Mouse (Mus musculus) bone marrow, adult 2 months (tissue): ENCODE results near the gene Dync1i2. TPM values are rescaled to one million over a fixed set of nuclear protein-coding genes. Genes with fewer than 3 reads are reported as not detected.

Experiments
- H3K27ac ChIP-seq: fragments of 200-500 bp; 2 replicates; pipeline ENCODE4 v1.5.1; 2012; ENCODE audit warnings: low read depth, mild to moderate bottlenecking, control low read depth, inconsistent platforms, low read length; ENCODE audit not compliant: control insufficient read depth, poor library complexity, insufficient read depth
- H3K4me1 ChIP-seq: fragments of 200-500 bp; 2 replicates; pipeline ENCODE4 v1.6.1; 2011; ENCODE audit warnings: low read length; ENCODE audit not compliant: control insufficient read depth, insufficient read depth
- H3K4me3 ChIP-seq: fragments of 200-500 bp; replicated peaks from 2 replicates; pipeline ENCODE3; 2011; ENCODE audit warnings: mild to moderate bottlenecking, low read depth, low read length, control low read depth; ENCODE audit not compliant: control insufficient read depth
- CTCF ChIP-seq: fragments of 200-500 bp; IDR thresholded peaks from 2 replicates; pipeline ENCODE4 v1.5.1; 2011; ENCODE audit warnings: low read length, control low read depth; ENCODE audit not compliant: control insufficient read depth, insufficient read depth
- POLR2A ChIP-seq: fragments of 200-500 bp; IDR thresholded peaks from 2 replicates; pipeline ENCODE4 v1.6.1; 2011; ENCODE audit warnings: low read depth, mild to moderate bottlenecking, control low read depth, low read length, borderline replicate concordance; ENCODE audit not compliant: control insufficient read depth
- whole genome bisulfite sequencing: fragments of 180-500 bp; shearing (Covaris S2); methylation state at CpG from one replicate; pipeline ENCODE4 v1.1.7; 2018; 5-methylcytosine and 5-hydroxymethylcytosine counted together
- polyA plus RNA-seq: library from polyadenylated mRNA; stranded (reverse); fragments of >200 nt; gene quantifications from 2 replicates; pipeline ENCODE4 v1.2.4, GENCODE M21; 2011; ENCODE audit warnings: low replicate concordance; ENCODE audit not compliant: missing spikeins, insufficient read depth, insufficient read length

Gene Dync1i2
- polyA plus RNA-seq, 1 experiment: 50.8 TPM

DNA sequence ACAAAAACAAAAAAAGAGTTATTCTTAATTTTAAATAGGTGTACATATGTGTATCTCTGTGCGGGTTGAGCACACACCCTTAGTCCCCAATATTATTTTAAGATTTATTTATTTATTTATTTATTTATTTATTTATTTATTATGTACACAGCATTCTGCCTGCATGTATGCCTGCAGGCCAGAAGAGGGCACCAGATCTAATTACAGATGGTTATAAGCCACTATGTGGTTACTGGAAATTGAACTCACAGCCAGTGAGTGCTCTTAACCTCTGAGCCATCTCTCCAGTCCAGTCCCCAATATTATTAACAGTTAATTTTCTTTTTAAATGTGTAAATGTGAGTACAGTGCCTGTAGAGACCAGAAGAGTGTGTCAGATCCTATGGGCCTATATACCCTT lies 33.7 kb upstream of the Dync1i2 start:
- WGBS: 90% methylated on average over 1 of the region's 1 CpGs

GRCm38 (mm10) chr2:71179716-71180115 lies 31.8 kb upstream of the Dync1i2 start:
- no peak overlapping the region for H3K27ac ChIP-seq
- WGBS: 86% methylated on average over 10 of the region's 10 CpGs

More for the DNA sequence above, 33.7 kb upstream of the Dync1i2 start:
- Histone ChIP-seq H3K27ac (no peak overlapping the region), H3K4me3 (no peak overlapping the region), H3K4me1 (no peaks in the 10 kb centered on the region)
- TF ChIP-seq CTCF: no peak
- TF ChIP-seq POLR2A: no peak

DNA sequence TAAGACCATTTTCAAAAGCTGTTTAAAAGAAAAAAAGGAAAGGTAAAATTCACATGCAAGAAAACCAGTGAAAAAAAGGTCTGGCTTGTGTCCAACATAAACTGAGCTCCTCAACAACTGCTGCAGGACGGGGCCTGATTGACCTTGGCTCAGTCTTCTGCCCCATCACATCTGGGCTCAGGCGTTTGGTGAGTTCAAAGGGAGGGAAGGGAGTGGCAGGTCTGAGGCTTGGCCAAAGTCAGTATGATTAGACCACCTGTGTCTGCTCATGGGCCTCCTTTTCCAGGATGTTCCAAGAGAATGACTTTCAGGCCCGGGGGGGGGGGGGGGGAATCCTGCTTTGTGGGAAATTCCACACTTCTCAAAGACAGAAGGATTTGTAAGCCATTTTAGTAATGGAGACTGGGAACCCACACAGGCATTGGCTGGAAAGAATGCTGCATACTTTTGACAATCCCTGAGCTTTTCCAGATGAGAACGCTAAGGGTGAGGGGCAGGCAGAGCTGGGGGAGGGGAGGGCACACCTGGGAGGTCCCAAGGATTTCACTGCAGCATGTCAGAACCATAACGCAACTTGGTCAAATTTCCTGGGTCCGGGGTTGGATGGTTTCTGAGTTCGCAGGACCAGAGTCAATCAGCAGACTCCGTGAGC lies 30.8 kb upstream of the Dync1i2 start:
- TF ChIP-seq CTCF (no peak), POLR2A (no peak)
- Histone ChIP-seq H3K4me1 (no peaks in the 10 kb centered on the region), H3K27ac (no peak overlapping the region), H3K4me3 (no peak overlapping the region)
- 64% methylated on average over 8 of the region's 8 CpGs for WGBS

More at GRCm38 (mm10) chr2:71179716-71180115, 31.8 kb upstream of the Dync1i2 start:
- no peak for TF ChIP-seq CTCF
- no peak for TF ChIP-seq POLR2A
- Histone ChIP-seq H3K4me1 (no peaks in the 10 kb centered on the region), H3K4me3 (no peak overlapping the region)

DNA sequence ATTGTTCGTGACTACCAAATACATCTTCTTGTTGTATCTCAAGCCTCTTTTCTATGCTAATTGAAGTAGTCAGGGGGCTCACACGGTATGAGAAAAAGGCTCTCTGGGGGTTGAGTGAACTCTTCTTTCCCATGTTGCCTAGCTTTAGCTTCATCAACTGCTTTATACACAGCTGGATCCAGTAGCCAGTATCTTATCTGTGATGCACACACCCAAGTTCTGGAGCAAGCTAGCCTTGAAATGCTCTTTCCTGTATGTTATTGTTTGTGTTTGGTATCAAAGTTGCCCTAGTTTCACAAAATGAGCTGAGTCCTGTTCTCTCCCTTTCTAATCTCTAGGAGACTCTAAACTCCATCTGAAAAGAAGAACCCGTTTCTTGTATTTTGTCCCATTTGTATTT lies 23.6 kb upstream of the Dync1i2 start:
- H3K27ac ChIP-seq: no peak overlapping the region
- no peak overlapping the region for H3K4me3 ChIP-seq
- H3K4me1 ChIP-seq: no peaks in the 10 kb centered on the region
- no peak for TF ChIP-seq CTCF
- TF ChIP-seq POLR2A: no peak
- 66% methylated on average over 3 of the region's 3 CpGs for WGBS

- TF ChIP-seq POLR2A: no peak
- TF ChIP-seq CTCF: no peak
Observed at GRCm38 (mm10) chr2:71188861-71189260, 22.6 kb upstream of the Dync1i2 start.

DNA sequence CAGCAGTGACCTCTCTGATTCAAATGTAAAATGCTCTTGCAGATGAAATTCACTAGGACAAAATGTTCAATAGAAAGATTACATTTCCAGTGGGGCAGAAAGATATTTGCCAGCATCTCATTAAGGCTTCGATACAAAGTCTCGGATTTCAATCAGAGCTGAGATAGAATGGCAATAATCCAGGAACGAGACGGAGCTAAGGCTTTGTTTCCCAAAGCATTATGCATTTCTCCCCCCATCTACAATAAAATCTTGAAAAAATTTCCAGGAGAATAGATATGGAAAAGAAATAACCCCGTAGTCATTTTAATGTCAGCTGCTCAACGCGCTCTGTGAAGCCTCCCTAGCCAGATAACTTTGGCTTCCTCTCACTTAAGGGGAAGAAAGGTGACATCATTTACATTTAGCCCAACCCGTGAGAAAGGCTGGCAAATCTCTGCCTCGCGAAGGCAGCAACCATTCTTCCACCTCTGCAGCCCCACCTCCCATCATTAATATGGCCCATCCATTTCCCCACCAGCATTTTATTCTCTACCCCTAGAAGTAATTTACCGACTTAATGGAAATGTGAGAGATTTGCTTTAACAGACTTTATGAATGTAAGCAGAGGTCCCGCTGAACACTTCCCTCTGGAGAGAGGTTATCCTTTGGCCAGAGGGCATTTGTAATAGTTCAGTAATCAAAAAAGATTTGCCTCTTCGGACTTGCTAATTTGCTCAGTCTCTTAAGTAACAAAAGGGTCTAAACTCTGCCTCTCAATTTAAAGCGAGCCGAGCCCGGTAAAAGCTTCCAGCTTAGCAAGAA lies 19.9 kb upstream of the Dync1i2 start:
- TF ChIP-seq CTCF: no peak
- no peak for TF ChIP-seq POLR2A
- no peak overlapping the region for H3K4me3 ChIP-seq
- no peak overlapping the region for H3K27ac ChIP-seq
- H3K4me1 ChIP-seq: no peaks in the 10 kb centered on the region
- WGBS: 45% methylated on average over 16 of the region's 16 CpGs

More at GRCm38 (mm10) chr2:71188861-71189260, 22.6 kb upstream of the Dync1i2 start:
- WGBS: 76% methylated on average over 2 of the region's 2 CpGs
- Histone ChIP-seq H3K4me1 (no peaks in the 10 kb centered on the region), H3K4me3 (no peak overlapping the region), H3K27ac (no peak overlapping the region)

DNA sequence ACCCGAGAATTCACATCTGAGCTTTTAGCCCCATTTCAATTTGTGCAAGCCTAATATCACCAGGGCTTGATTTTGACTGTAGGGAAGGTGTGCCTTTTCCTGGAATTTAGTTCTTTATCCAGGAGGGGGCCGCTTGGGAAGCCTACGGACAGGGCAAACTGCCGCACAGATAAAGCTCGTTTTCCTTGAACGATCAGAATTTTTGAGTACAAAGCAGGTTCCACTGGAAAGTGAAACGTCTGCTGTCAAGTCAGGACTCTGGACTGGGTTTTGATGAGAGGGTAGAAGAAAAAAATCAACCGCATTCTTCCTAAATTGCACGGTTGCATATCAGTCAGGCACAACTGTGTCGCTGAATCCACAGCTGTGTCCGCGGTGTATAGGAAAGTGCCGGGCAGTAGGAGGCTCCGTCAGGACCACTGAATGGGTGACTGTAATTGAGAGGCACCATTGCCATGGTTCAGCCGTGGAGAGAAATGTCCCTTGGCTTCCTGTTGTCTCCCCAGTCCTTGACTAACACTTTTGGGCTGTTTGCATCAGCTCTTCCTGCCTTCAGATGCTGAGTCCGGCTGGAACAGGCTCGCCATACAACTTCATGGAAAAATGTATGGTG lies 19.2 kb upstream of the Dync1i2 start:
- H3K4me1 ChIP-seq: no peaks in the 10 kb centered on the region
- no peak overlapping the region for H3K27ac ChIP-seq
- H3K4me3 ChIP-seq: no peak overlapping the region
- no peak for TF ChIP-seq POLR2A
- no peak for TF ChIP-seq CTCF
- WGBS: 69% methylated on average over 17 of the region's 17 CpGs
